Mouse (Mus musculus) gastrocnemius, postnatal 10 days (tissue): ENCODE data around the gene Prkrip1. TPM values are rescaled to one million over a fixed set of nuclear protein-coding genes. Genes with fewer than 3 reads are reported as not detected.
A peak's percentile ranks its signal among the peaks of the same experiment; 100 is the strongest.
"Not testable (repeated sequence)": the region's sequence is repeated elsewhere in the genome, so short reads cannot be mapped to it uniquely, and the experiment has no call there.

Experiments used
- DNase-seq: peaks from one replicate; pipeline ENCODE4 v3.0.0; 2021; ENCODE audit warnings: mixed read lengths
- total RNA-seq, 2 experiments: library from RNA; stranded (reverse); gene quantifications; 2 replicates each; pipeline ENCODE4 v1.2.3; 2021

The Prkrip1 gene
- total RNA-seq, 2 experiments from 2014 or later: 26.9 to 28.2 TPM

DNA sequence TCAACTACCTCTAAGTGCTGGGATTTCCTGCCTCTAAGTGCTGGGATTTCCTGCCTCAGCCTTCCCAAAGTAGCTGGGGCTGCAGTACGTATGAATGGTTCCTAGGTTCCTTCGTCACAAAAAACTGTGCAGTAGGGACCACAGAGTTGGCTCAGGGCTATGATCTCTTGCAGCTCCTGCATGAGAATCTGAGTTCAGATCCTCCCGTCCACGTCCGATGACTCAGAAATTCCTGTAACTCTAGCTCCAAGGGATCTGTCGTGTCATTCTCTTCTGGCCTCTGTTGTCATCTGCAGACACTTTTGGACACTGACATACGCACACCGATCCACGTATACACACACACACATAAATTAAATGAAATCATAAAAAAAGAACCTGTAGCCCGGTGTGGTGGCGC is 14.0 kb upstream of the Prkrip1 start:
- no peak for DNase-seq

DNA sequence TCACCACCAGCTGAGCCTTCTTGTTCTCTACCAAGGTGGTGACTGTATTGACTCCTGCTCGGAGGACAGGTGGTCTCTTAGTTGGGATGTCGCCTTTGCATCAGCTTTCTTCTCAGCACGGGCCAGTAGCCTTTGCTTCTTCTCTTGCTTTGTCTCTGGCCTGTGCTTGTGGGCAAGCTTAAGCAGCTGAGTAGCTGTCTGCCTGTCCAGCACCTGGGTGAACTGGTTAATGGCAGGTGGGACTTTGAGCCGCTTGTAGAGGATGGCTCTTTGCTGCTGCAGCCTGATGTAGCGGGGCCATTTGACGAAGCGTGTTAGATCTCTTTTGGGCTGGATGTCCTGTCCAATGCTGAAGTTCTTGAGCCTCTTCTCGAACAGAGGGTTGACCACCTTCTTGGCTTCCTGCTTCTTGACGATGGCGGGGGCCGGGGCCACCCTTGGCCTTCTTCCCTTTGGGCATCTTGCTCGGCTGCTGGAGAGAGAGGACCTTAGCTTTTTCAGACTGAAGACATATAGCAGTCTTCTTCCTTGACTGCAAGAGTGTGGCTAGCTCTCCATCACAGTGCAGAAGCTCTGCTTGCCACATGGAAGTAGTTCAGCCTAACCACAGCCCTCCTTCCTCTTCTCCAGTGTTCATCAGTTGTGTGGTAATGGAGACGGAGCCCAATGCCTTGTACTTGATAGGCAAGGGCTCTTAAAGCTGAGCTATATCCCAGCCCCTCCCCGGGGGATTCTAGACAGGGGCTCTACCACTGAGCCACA is 12.8 kb upstream of the Prkrip1 start:
- DNase-seq: not testable (repeated sequence)

DNA sequence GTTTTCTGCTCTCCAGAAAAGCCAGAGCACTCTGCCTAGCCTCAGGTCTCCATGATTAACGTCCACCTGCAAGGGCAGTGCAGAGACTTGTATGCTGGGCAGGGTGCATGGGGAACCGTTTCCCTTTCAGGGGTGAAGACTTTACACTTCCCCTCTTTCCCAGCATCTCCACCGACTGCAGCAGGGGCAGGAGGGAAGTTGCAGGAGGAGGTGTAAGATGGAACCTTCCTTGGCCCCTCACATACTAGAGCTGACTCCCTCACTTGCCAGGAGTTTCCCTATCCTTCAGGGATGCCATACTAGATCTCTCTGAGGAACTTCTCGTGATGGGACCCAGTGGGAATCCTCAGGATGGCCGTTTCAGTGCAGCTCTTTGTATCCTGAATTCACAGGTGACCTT is 11.8 kb upstream of the Prkrip1 start:
- no peak for DNase-seq

DNA sequence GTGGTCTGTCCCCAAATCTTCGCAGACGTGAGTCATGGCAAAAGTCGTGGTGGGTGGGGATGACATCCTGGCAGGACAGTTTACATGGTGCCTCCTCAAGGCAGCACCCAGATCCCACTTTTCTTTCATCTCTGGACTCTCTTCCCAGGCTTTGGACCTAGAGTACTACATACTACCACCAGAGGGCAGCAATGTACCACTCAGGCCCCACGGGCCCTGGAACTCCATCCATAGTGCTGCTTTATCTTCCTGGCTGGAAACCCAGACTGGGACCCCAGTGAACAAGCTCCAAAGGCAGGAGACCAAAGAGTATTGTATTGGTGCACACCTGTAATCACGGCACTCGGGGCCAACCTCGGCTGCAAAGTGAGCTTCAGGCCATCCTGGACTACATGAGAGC is 3.1 kb upstream of the Prkrip1 start:
- peak; percentile 53 for DNase-seq

DNA sequence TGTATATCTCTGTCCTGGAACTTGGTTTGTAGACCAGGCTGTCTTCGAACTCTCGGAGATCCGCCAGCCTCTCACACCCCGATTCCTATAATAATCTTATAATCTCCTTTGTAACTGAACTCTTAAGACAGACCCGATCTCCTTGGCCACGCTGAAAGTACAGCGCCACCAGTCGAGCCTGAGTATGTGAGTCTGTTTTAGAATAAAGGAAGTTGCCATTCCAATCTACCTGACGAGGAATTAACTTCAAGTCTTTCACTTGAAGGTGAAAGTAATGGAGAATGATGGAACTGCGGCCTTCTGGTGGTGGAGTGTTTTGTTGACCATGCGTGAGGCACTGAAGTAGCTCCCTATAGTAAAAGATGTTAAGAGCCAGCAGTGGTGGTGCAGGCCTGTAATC is 763 bp upstream of the Prkrip1 start:
- no peak for DNase-seq

DNA sequence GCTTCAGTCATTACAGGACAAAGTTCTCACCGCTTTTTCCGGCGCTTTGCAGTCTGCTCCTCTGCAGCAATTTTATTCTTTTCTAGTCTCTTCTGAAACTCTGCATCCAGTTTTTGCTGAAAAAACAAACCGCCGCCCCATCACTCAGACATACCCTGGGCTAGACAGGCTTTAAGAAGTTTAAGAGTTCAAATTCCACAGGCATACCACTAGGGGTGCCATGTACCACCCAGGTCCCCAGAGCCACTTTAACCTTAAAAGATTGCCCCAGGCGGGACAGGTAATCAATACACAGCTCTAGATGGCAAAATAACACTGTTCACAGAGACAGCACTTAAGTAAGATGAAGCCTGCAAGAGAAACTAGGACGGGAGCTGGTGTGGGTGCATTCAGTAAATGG is 6.9 kb downstream of the Prkrip1 start:
- DNase-seq: no peak

DNA sequence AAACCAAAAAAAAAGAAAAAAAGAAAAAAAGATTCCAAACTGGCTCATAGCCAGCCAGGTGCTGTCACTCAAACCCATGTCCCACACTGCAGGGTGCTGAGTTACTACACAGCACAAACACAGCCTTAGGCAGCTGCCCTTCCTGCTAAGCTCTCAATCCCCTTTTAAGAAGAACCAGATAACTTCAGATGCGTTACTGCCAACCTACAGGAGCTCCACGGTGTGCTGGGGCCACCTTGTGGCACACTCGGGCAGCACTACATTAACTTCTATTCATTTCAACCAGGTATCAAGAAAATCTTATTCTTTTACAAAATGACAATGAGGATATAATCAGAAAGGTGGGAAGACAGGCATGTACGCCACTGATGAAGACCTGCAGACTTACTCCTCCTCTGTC is 12.0 kb downstream of the Prkrip1 start:
- DNase-seq: peak; percentile 51

DNA sequence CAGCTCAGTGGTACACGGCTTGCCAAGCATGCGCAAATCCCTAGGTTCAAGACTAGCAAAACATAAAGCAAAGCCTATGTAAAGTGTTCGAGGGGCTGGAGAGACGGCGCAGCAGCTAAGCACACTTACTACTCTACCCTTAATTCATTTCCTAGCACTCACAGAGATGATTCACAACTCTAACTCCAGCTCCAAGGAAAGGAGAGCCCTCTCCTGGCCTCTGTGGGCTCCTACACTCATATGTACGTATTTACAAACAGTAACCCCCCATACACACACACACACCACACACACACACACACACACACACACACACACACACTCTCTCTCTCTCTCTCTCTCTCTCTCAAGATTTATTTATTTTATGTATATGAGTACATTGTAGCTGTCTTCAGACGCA is 15.0 kb downstream of the Prkrip1 start:
- no peak for DNase-seq

DNA sequence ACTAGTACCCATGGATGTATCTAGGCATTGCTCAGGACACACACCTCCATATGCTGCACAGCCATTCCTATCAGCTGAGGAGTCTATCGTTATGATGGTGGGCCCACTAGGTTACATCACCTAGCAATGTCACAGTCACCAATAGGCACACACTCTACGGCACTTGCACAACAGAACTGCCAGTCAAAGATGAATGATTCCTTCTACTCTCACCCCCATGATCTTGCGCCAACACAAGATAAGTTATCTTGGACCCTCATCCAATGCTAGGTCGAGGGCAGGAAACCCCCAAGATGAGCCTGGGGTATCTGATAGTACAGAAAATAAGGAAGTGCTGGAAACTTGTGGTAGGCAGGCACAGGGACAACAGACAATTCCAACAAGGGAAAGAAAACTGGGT is 15.9 kb downstream of the Prkrip1 start:
- no peak for DNase-seq

DNA sequence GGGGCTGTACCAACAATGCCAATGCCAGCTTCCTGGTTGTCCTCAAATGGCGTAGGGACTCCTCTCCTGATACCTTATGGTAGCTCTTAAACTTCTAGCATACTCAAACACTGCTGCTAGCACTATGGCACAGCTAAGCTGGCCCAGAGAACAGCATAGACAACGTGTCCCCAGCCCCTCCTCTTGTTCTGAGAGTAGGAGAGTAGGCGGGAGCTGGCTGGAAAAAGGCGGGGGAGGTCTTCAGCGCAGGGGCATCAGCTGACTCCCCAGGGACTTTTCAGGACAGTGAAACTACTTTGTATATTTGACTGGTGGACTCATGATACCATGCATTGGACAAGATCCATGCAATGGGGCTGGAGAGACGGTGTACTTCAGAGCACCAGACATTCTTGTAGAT is 16.7 kb downstream of the Prkrip1 start:
- no peak for DNase-seq

DNA sequence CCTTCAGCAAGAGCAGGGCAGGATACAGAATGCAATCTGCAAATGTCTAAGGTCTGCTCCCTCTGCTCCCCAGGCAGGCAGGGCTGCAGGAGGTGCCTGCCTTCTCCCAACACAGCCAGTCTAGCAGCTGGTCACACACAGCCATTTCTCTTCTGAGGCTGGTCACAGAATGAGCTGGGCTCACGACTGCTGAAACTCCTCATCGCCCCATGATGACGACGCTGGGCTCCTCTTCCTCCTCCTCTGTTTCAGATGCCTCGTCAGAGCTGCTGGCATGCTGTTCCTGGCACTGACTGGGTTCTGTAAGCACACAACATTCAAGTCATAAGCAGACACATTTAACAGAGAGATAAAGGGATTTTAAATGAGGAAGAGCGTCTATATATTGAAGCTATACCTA is 17.6 kb downstream of the Prkrip1 start:
- DNase-seq: no peak

DNA sequence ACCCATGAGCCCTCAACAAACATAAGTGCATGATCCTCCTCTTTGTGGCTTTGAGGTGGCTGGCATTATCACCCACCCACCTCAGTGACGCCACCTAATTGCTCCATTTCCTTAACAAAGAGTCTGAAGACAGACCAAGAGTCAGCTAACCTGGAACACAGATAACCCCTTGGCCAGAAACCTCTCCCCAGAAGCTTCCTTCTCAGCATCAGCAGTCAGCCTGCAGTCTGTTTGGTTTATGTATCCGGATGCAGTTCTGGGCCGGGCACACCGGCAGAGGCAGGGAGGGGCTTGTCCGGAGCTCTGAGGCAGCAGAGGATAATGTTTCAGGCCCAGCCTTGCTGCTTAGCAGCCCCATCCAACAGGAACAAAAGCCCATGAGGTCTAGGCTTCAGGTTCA is 19.2 kb downstream of the Prkrip1 start:
- no peak for DNase-seq

DNA sequence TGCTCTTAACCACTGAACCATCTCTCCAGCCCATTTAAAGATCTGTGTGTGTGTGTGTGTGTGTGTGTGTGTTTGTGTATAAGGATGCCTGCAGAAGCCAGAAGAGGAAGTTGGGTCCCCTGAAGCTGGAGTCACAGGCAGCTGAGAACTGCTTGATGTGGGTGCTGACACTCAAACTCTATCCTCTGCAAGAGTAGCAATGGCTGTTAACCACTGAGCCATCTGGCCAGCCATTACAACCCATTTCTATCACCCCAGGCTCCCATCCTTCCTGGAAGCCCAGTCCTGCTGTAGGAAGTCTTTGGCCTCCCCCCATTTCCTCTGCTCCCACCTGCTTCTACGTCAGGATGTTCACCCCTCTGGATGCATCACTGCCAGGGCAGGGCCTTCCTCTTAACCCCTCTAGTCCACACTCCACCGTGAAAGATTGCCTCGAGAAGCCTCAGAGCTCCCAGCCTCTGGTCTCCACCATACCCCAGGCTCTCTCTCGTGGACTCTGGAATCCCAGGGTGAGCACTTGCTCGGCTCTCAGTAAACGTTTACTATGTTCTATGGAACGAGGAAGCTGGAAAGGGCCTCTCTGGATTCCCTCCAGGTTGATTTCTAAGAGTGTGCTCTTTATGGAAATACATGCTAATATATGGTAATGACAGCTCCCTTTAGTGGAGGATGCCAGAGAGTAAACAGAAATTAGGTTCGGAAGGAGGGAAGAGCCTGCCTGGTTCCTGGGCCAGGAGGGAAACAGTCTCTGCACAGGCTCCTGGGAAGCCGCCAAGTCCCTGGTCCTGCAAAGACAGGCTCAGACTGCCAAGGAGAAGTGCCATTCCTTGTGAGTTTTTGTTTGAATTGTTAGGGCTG is 24.9 kb downstream of the Prkrip1 start:
- DNase-seq: peak; percentile 37

DNA sequence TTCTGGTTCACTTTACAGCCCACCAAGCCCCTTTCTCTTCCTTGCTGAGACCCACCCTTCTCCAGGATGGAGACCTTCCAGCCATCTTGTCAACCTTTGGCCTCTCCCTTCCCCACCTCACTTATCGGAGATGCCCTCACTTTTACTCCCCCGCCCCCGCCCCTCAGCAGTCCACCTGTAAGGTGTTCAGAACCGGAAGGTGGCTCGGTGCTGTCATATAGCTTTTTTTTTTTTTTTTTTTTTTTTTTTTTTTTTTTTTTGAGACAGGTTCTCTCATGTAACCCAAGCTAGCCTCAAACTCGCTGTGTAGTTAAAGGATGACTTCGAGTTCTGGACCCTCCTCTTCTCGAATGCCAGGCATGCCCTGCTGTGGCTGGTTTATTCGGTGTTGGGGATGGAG is 25.8 kb downstream of the Prkrip1 start:
- no peak for DNase-seq

DNA sequence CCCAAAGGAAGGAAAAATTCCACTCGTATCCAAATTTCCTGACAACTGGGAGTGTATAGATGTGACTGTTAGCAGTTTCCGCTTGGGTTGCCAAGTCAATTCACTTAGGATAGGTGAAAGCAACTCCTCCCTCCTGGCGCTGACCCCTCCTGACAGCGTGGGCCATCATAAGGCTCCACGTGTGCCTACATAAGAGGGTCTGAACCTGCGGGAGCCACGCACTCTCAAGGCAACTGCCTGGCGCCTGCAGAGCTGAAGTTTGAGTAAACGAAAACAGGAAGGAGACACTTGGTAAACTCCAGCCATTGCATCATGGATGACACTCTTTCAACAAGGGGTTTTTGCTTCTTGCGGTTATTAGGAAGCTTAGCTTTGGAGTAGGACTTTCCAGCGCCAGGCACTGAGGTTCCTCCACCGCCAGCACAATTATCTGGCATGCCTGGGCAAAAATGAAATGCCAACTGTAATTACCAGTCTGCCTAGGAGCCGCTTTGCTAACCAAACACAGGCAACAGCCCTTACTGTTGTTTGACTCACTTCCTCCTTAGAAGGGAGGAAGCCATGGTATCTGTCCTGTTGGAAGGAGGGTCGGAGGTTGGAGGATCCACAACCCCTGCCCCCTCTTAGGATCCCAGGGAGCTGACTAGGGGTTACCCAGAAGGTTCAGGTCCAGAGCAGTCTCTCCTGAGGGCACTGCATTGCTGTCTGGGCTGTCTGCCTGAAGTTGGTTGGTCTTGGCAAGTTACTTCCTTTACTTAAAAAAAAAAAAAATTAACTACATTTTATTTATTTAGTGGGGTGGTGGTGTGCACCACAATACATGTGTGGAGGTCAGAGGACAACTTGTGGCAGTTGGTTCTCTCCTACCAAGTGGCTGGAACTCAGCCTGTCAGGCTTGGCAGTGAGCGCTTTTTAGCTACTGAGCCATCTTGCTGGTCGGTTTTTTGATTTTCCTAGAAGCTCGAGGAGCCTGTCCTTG is 27.1 kb downstream of the Prkrip1 start:
- no peak for DNase-seq

DNA sequence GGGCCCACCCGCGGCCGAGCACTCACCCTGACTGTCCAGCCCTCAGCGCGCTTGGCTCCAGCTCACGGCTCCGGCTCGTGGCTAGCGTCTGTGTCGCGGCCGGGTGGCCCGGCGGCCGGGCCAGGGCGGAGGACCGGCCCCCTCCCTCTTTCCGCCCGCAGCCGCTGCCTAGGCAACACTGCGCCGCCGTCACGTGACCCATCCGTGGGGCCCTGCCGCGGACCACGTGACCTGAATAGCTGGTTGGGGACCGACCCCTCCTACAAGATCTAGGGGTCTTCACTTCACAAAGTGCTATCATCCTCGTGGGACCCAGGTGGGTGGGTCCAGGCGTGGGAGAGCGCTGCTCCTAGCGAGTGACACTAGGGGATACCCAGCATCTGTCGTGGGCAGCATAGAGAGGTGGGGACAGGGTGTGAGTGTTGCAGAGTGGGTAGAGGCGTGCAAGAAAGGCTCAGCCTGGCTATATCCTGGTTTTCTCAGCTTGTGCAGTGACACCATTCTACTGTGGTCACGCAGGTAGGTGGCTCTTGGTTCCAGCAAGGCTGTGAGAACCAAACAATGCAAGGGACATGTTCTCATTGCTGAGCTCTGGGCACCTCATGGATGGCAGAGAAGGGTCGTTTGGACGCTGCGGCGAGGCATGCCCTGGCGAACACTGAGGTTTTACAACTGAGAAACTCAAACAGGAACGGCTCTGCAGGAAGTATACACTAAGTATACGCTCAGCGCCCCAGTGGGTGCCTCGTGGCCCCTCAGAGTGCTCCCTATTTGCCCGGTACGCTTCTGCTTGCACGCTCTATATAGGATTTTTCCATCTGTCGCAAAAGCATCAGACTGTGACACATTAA is 28.0 kb downstream of the Prkrip1 start, which contains the start of gene Orai2:
TSS of gene Orai2 (minus strand) at position 202 of the 851 bp plus-strand sequence.
- peak; percentile 79 for DNase-seq

DNA sequence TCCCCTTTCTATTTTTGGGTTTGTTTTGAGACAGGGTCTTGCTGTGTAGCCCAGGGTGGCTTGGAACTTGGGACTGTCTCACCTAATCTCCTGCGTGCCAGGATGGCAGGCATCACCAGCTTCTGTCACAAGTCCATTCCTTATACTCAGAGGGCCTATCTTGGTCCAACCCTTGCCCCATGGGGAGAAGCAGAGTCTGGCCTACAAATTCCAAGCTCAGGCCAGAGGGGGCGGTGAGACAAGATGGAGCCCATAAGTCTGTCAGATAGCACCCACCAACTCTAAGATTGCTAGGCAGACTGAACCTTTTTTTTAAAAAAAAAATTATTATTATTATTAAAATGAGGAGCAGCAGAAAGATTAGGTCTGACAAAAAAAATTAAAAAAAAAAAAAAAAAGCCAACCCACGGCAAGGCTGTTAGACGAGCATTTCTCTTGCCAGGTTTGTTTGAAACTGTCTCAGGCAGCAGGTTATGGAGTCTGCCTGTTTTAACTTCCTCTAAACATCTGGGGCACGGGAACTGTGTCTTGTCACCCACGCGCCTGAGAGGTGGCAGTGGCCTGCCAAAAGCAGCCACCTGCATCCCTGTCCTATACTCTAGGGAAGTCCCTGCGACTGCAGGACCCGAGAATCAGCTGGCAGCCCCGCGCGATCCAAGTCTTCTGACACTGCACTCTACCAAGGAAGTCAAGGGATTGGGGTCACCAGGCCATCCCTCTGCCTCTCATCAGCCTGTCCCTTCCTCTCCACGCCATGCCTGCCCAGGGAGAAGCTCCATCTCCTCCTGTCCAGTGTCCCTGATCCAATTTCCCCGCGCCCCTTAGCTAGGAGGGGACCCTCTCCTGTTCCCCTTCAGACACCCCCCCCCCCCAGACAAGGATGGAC is 28.9 kb downstream of the Prkrip1 start:
- peak; percentile 29 for DNase-seq

DNA sequence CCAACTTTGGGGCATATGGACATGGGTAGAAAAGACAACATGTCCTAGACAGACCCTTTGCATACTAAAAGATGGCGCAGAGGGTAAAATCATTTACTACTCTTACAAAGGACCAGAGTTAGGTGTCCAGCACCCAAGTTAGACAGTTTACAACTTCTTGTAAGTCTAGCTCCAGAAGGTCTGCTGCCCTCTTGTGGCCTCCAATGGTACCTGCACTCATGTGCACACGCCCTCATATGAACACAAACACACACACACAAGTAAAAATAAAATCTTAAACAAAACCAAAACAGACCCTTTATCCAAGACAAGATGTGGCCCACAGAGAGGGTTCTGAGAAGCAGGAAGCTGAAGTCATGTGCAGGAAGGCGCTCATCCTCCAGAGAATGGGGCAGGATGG is 30.7 kb downstream of the Prkrip1 start:
- DNase-seq: no peak

DNA sequence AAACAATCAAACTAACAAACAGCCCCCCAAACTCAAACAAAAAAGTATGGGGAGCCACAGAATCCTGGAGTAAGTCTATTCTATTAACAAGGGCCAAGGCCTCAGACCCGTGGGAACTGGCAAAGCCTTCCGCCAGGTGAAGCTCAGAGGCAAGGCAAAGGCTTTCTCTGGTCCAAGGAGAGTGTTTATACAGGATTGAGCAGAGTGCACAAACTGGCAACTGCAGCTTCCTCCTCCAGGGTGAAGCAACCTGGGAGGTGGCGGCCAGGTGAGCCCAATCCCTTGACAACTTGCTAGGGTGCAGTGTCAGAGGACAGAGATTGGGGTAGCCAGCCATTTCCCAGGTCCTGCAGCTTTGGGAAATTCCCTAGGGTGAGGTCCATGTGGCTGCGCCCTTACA is 31.5 kb downstream of the Prkrip1 start:
- DNase-seq: no peak

DNA sequence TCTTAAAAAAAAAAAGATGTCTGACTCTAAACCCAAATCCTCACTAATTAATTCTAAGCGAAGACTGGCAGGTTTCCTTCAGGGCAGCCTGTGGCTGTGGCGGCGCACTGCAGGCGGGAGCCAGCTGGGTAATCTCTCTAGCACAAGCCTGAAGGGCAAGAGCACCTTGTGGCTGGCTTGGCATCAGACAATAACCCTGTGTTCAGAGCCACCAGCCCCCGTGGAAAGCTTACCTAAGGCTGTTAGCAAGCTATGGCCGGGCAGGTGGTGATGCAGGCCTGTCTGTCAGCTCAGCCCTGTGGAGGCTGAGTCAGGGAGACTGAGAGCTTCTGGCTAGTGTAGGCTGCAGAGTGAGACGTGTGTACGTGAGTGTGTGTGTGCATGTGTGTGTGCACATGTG is 33.5 kb downstream of the Prkrip1 start:
- no peak for DNase-seq
